Mouse (Mus musculus) thymus, adult 2 months (tissue): ENCODE measurements at regions not wholly inside any gene's neighbourhood (a gene's known extent, or its start where the extent isn't known, plus 50 kb on each side); places are given as distances from the start of the nearest gene placed in this dataset.

Experiments used
- CTCF ChIP-seq: fragments of 200-500 bp; IDR thresholded peaks from 2 replicates; pipeline ENCODE4 v1.5.1; 2012; ENCODE audit warnings: mild to moderate bottlenecking, control low read depth, low read length, moderate library complexity, borderline replicate concordance; ENCODE audit not compliant: control insufficient read depth, poor library complexity, insufficient read depth; ENCODE audit errors: extremely low read depth
- POLR2A ChIP-seq: fragments of 200-500 bp; IDR thresholded peaks from 2 replicates; pipeline ENCODE4 v1.6.1; 2012; ENCODE audit warnings: mild to moderate bottlenecking, low read length, control low read depth, moderate library complexity; ENCODE audit not compliant: control insufficient read depth, poor library complexity, insufficient read depth; ENCODE audit errors: extremely low read depth

DNA sequence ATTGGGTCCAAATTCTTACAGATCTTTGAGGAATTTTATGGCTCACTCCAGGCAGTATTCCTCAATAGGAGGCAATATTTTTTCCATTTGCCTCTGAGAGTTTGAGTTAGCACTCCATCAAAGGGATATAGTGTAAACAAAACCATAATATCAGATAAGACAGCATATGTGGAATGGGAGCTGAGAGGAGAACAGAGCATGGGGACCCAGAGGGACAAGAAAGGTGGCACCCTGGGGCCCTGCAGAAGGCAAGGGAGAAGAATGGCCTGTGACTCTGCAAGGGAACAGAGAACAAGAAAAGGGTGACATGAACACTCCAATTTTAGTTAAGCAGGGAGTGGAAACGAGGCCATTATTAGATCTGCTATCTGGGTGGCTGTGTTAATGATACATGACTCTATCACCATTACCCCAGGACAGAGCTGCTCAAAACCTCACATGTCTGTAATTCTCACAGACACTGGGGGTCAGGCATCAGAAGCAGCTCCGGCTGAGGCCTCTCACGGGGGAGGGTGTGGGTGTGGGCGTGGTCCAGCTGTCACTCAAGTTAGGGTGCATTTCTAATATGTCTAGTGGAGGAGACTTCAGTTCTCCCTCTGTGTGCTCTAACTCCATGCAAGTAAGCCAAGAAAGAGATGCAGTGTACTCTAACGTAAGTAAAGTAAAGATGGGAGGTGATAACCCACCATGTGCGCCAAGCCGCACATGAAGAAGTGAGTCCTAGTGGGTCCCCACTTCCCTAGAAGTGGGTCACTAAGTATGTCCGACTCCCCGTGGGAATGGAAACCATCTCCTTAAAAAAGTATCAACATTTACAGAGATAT lies 88.4 kb downstream of the Cd24a start:
- TF ChIP-seq CTCF (no peak), POLR2A (no peak)
